Mouse (Mus musculus): ENCODE results near the gene Arhgef18.
A peak's percentile ranks its signal among the peaks of the same experiment; 100 is the strongest.

The Arhgef18 gene

GRCm38 (mm10) chr8:3500235-3501090, 107.7 kb downstream of the Arhgef18 start, which contains the start of gene Mcoln1:
Mcoln1 (plus strand) TSS chr8:3500457.
- peak; percentile 96 to 98 for DNase-seq (ENCODE audit: low spot score in 2 of 2)

GRCm38 (mm10) chr8:3502217-3502616, 109.4 kb downstream of the Arhgef18 start:
- peak in 1 of 2 experiments; percentile 35 for DNase-seq (ENCODE audit: low spot score in 2 of 2)
